Mouse (Mus musculus) liver, embryonic 11.5 days (tissue): ENCODE results near the gene Gm4985. TPM values are rescaled to one million over a fixed set of nuclear protein-coding genes. Genes with fewer than 3 reads are reported as not detected.
"Not testable (repeated sequence)": the region's sequence is repeated elsewhere in the genome, so short reads cannot be mapped to it uniquely, and the experiment has no call there.

Source experiments
- ATAC-seq: fragments of 200-750 bp; cut with Nextera tagmentation; replicated peaks from 2 replicates; pipeline ENCODE4 v1.8.0; 2017; ENCODE audit warnings: moderate number of reproducible peaks, mild to moderate bottlenecking, moderate TSS enrichment, moderate library complexity; ENCODE audit not compliant: low FRiP score
- DNase-seq: peaks from one replicate; pipeline ENCODE4 v3.0.0-alpha.2; 2017; ENCODE audit warnings: low spot score
- H3K27ac ChIP-seq: fragments of 300-500 bp; sonication (generic); 2 replicates; pipeline ENCODE4 v1.5.1; 2014; ENCODE audit warnings: mild to moderate bottlenecking, low read depth, low read length, control low read depth
- H3K27me3 ChIP-seq: fragments of 300-500 bp; sonication (generic); replicated peaks from 2 replicates; pipeline ENCODE4 v1.6.1; 2014; ENCODE audit warnings: low read length, mixed read lengths; ENCODE audit not compliant: control insufficient read depth, insufficient read depth
- H3K36me3 ChIP-seq: fragments of 300-500 bp; sonication (generic); 2 replicates; pipeline ENCODE4 v1.6.1; 2014; ENCODE audit warnings: mild to moderate bottlenecking, low read length, moderate library complexity, mixed read lengths; ENCODE audit not compliant: control insufficient read depth, insufficient read depth
- H3K4me1 ChIP-seq: fragments of 300-500 bp; sonication (generic); replicated peaks from 2 replicates; pipeline ENCODE4 v1.6.1; 2014; ENCODE audit warnings: low read length, mixed read lengths; ENCODE audit not compliant: control insufficient read depth, insufficient read depth
- H3K4me2 ChIP-seq: fragments of 300-500 bp; sonication (generic); 2 replicates; pipeline ENCODE4 v1.6.1; 2014; ENCODE audit warnings: mild to moderate bottlenecking, control low read depth, moderate library complexity
- H3K4me3 ChIP-seq: fragments of 300-500 bp; sonication (generic); 2 replicates; pipeline ENCODE4 v1.5.1; 2014; ENCODE audit warnings: low read depth, low read length, control low read depth
- H3K9ac ChIP-seq: fragments of 300-500 bp; sonication (generic); 2 replicates; pipeline ENCODE4 v1.6.1; 2014; ENCODE audit warnings: low read depth, low read length, control low read depth
- H3K9me3 ChIP-seq: fragments of 300-500 bp; sonication (generic); 2 replicates; pipeline ENCODE4 v1.6.1; 2016; ENCODE audit warnings: low read length, inconsistent platforms, mixed read lengths; ENCODE audit not compliant: control insufficient read depth
- WGBS: fragments of 180-500 bp; shearing (Covaris S2); extraction: QIAGEN DNeasy Blood & Tissue Kit; methylation state at CpG from one replicate; pipeline ENCODE4 v1.1.7; 2014; 5-methylcytosine and 5-hydroxymethylcytosine counted together
- microRNA-seq: library from miRNA; unstranded; fragments of <30 nt; microRNA quantifications from one replicate; pipeline ENCODE4, GENCODE M21; 2017; ENCODE audit warnings: borderline number of aligned reads
- polyA plus RNA-seq: library from polyadenylated mRNA; unstranded; fragments of >200 nt; fragmentation: Nextera tagmentation; extraction: Ambion mirVana; gene quantifications from 2 replicates; pipeline ENCODE4 v1.2.1, GENCODE M21; 2014

The Gm4985 gene
- not detected in 2 replicates for polyA plus RNA-seq

GRCm38 (mm10) chrX:23958834-23959233 lies at the start of gene Gm4985:
Gene Gm4985 (minus strand): TSS chrX:23958934.
- H3K4me2 ChIP-seq, H3K4me3 ChIP-seq, ATAC-seq, H3K9me3 ChIP-seq, DNase-seq, H3K4me1 ChIP-seq, H3K27me3 ChIP-seq, H3K9ac ChIP-seq, H3K36me3 ChIP-seq, H3K27ac ChIP-seq: not testable (repeated sequence)
- WGBS: 85% methylated on average over 8 of the region's 8 CpGs

GRCm38 (mm10) chrX:23954161-23954560 lies 4.6 kb downstream of the Gm4985 start:
- no peak overlapping the region for H3K9ac ChIP-seq
- no peak for ATAC-seq
- no peaks in the 10 kb centered on the region for H3K4me1 ChIP-seq
- no peak for DNase-seq
- no peak overlapping the region for H3K4me2 ChIP-seq
- H3K4me3 ChIP-seq: no peak overlapping the region
- 66% methylated on average over 2 of the region's 2 CpGs for WGBS
- no peaks in the 10 kb centered on the region for H3K27me3 ChIP-seq
- H3K27ac ChIP-seq: no peak overlapping the region
- no peaks in the 10 kb centered on the region for H3K36me3 ChIP-seq
- no peaks in the 10 kb centered on the region for H3K9me3 ChIP-seq

Small RNAs within 50 kb of the gene (microRNA-seq; reads per million reads assigned to microRNA genes)
- gene Gm25299: not detected

Other genes starting within 250 kb of the Gm4985 start
- not detected in 2 replicates for gene Gm4907, start 76.4 kb downstream of the Gm4985 start, polyA plus RNA-seq